ENCODE assay signal across 21 mouse cellular contexts in genomic region chr10:54034779-54035178, GRCm38 (mm10).
"Had no signal": no experiment of that assay in that cellular context is flagged by ENCODE, and none has a peak within 500 bp of the region (broad histone marks: within the 10 kb centered on the region; RNA-seq: fewer than 3 reads in every experiment).

No protein-coding gene starts in this region.

- H3K27ac ChIP-seq: intestine, embryonic 15.5 days; kidney, embryonic 15.5 days; limb, embryonic 10.5 days; limb, embryonic 13.5 days; midbrain, embryonic 12.5 days; midbrain, embryonic 15.5 days; neural tube, embryonic 13.5 days; stomach, embryonic 15.5 days had no signal

- H3K4me1 ChIP-seq: intestine, embryonic 15.5 days; kidney, embryonic 15.5 days; limb, embryonic 10.5 days; limb, embryonic 13.5 days; midbrain, embryonic 12.5 days; midbrain, embryonic 15.5 days; neural tube, embryonic 13.5 days; stomach, embryonic 15.5 days had no signal

- ATAC-seq: intestine, embryonic 15.5 days; liver, postnatal 0 days; midbrain, embryonic 15.5 days had no signal

- H3K9me3 ChIP-seq: intestine, embryonic 15.5 days; kidney, embryonic 15.5 days; limb, embryonic 10.5 days; limb, embryonic 13.5 days; liver, embryonic 13.5 days; midbrain, embryonic 12.5 days; midbrain, embryonic 15.5 days; neural tube, embryonic 13.5 days; stomach, embryonic 15.5 days had no signal

- DNase-seq: kidney, adult 11 months; kidney, adult 8-10 months; kidney, postnatal 10 days; kidney, postnatal 36 days; liver; liver, embryonic 13.5 days; liver, postnatal 0 days; lung, embryonic 14.5 days; lung, postnatal 14 days; retina, postnatal 1 day; right cerebral cortex, postnatal 25 days; spleen, adult 18-20 months had no signal

- H3K4me3 ChIP-seq: intestine, embryonic 15.5 days; kidney, embryonic 15.5 days; limb, embryonic 10.5 days; limb, embryonic 13.5 days; liver, embryonic 13.5 days; midbrain, embryonic 12.5 days; midbrain, embryonic 15.5 days; myocyte; neural tube, embryonic 13.5 days; stomach, embryonic 15.5 days had no signal

- H3K27me3 ChIP-seq: intestine, embryonic 15.5 days; kidney, embryonic 15.5 days; limb, embryonic 13.5 days; liver, embryonic 13.5 days; midbrain, embryonic 12.5 days; midbrain, embryonic 15.5 days; neural tube, embryonic 13.5 days; stomach, embryonic 15.5 days had no signal

- H3K4me2 ChIP-seq: intestine, embryonic 15.5 days; kidney, embryonic 15.5 days; limb, embryonic 13.5 days; lung, embryonic 14.5 days; midbrain, embryonic 12.5 days; midbrain, embryonic 15.5 days; neural tube, embryonic 13.5 days; stomach, embryonic 15.5 days had no signal

- H3K36me3 ChIP-seq: intestine, embryonic 15.5 days; limb, embryonic 10.5 days; limb, embryonic 13.5 days; midbrain, embryonic 12.5 days; midbrain, embryonic 15.5 days; neural tube, embryonic 13.5 days; stomach, embryonic 15.5 days had no signal

- H3K9ac ChIP-seq: intestine, embryonic 15.5 days; kidney, embryonic 15.5 days; limb, embryonic 13.5 days; liver, postnatal 0 days; lung, embryonic 14.5 days; midbrain, embryonic 12.5 days; midbrain, embryonic 15.5 days; neural tube, embryonic 13.5 days; stomach, embryonic 15.5 days had no signal
